Mouse (Mus musculus): ENCODE measurements around the gene Sema3b. TPM values are rescaled to one million over a fixed set of nuclear protein-coding genes. Genes with fewer than 3 reads are reported as not detected.
A peak's percentile ranks its signal among the peaks of the same experiment; 100 is the strongest.
"Not testable (repeated sequence)": the region's sequence is repeated elsewhere in the genome, so short reads cannot be mapped to it uniquely, and the experiment has no call there.

The Sema3b gene
- total RNA-seq, 2 experiments from 2014 or later = 20.4 to 22.9 TPM

GRCm38 (mm10) chr9:107590058-107590772, 18.8 kb downstream of the Sema3b start:
- peak; percentile 67 to 73 for DNase-seq

- peak in 1 of 2 experiments; percentile 48 for DNase-seq
Observed at GRCm38 (mm10) chr9:107587833-107588639, 21.0 kb downstream of the Sema3b start.

- peak; percentile 99 for DNase-seq
Observed at GRCm38 (mm10) chr9:107586974-107587832, 21.8 kb downstream of the Sema3b start, which contains the start of gene Ifrd2. Ifrd2 (plus strand) TSS chr9:107587642.

GRCm38 (mm10) chr9:107586504-107586903, 22.5 kb downstream of the Sema3b start:
- DNase-seq = no peak

DNA sequence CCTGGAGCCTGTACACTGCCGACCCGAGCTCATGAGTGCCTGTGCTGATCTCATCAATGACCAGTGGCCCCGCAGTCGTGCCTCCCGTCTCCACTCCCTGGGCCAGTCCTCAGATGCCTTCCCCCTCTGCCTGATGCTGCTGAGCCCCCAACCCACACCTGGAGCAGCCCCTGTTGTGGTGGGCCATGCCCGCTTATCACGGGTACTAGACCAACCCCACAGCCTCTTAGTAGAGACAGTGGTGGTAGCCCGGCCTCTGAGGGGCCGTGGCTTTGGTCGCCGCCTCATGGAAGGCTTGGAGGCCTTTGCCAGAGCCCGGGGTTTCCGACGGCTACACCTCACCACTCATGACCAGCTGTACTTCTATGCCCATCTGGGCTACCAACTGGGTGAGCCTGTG, 25.9 kb downstream of the Sema3b start:
- no peak for DNase-seq

DNA sequence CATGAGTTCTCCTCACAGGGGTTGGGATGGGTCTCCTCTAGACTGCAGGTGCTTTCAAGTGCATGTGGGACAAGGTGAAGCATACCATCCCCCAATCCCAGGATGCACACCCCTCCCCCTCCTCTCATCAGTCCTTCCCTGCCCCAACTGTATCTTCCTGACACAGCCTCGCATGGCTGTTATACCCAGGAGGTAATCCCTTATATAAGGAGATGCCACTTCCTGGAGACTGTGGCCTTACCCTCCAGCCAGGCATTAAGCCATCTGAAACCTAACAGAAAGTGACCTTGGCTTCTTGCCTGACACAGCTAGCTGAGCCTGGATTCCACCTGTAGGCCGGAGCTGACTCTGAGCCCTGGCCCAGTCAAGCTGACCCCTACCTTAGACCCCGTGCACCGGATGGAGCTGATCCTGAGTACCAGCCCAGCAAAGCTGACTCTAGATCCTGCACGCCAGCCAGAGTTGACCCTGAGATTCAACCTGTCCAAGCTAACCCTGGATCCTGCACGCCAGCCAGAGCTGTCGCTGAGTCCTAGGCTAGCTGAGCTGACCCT, 26.4 kb downstream of the Sema3b start:
- no peak for DNase-seq

DNA sequence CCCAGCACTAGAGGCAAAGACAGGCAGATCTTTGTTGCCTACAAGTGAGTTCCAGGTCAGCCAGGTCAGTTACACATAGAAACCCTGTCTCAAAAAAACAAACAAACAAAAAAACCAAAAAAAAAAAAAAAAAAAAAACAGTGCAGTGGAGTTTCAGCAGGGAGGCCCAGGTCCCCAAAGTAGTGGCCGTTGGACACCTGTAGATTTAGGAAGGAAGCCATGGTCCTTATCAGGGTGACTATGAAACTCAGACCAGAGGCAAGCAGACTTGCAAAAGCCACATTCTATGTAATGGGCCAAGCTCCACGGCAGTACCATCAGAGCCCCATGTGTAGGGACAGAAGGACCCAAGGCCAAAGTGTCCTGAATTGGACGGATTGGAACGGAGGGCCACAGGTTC, 27.4 kb downstream of the Sema3b start:
- DNase-seq = no peak

GRCm38 (mm10) chr9:107580501-107581317, 28.3 kb downstream of the Sema3b start, which contains the start of gene Hyal3:
Hyal3 (plus strand) TSS chr9:107580818.
- DNase-seq = peak; percentile 93 to 96

- no peak for DNase-seq
Observed at GRCm38 (mm10) chr9:107579023-107579900, 29.8 kb downstream of the Sema3b start.

DNA sequence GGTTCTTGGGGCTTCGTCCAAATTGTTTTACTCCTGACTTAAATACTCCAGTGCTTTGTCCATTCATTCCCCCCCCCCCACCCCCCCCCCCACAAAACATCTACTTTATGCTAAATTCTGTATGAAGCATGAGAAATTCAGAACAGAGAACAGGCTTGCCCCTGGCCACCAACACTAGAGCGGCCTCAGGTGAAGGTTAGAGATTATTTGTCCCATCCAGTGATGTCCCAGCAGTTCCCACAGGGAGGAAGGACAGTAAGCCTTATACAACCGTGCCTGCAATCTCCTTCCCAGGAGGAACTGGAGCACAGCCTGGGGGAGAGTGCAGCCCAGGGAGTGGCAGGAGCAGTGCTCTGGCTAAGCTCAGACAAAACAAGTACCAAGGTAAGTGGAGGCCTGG, 30.4 kb downstream of the Sema3b start, which contains the start of gene Naa80:
Naa80 (plus strand) TSS at position 301 of the 400 bp plus-strand sequence.
- no peak for DNase-seq

DNA sequence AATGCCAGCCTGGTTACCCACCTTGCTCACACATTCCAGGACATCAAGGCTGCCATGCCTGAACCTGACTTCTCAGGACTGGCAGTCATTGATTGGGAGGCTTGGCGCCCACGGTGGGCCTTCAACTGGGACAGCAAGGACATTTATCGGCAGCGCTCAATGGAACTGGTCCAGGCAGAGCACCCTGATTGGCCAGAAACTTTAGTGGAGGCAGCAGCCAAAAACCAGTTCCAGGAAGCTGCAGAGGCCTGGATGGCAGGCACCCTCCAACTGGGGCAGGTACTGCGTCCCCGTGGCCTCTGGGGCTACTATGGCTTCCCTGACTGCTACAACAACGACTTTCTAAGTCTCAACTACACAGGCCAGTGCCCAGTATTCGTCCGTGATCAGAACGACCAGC, 31.2 kb downstream of the Sema3b start:
- DNase-seq = no peak

DNA sequence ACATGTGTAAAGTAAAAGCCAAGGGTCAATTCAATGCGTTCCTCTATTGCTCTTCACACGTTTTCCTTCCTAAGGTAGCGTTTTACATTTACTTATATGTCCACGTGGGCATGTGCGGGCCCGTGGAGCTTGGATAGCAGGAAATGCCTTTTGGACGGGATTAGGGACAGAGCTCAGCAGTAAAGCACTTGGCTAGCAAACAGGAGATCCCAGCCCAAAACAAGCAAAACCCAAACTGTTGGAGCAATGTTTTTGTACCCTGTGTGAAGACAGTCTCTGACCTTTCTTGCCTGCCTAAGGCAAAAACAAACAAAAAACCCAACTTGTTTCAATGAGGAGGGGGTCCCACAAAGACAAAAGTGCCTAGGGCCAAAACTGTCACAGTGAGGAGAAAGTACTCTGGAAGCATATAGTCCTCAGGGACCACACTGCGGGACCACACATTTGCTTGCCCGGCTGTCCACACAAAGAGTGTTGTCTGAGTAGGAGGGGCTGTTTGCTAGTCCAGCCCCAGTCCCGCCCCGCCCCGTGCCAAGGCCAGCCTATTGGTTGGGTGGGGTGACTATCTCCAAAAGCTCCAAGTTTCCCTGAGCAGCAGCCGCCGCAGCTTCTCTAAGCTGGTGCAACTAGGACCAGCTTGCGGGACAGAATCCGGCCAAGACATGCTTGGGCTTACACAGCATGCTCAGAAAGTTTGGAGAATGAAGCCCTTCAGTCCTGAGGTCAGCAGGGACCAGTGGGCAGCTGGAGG, 32.5 kb downstream of the Sema3b start, which contains the start of gene Hyal1:
Hyal1 (plus strand) TSS at position 571 of the 751 bp plus-strand sequence.
- DNase-seq = peak; percentile 88 to 89

DNA sequence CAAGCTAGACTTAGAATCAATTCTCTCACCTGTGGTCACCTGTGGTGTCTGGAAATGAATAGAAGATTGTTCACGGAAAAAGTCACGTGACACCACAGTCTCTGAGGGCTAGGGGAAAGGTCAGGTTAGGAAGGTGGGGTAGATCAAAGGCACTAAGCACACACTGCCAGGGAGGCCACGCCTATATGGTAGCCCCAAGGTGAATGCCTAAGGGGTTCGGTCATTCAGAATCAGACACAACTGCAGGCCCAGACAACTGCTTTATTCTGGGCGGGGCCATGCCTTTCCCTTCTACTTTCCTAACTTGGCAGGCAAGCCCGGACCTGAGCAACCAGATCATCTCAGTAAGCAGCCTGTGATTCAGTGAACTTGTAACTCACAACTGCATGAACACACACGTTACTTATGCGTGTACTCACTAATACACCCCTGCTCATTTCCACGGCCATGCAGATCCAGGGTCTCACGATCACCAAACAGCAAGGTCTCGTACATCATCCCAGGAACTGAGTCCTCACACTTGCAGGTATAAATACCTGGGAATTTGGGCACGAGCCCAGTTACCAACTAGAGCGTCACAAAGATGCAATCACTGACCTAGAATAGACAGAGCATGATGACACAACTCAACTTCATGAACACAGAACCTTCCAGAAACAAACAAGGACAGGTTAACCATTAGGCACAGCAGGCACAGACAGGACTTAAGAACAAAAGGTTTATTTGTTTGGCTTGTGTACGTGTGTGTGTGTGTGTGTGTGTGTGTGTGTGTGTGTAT, 33.3 kb downstream of the Sema3b start:
- no peak for DNase-seq

GRCm38 (mm10) chr9:107573774-107574173, 35.3 kb downstream of the Sema3b start:
- DNase-seq = not testable (repeated sequence)

DNA sequence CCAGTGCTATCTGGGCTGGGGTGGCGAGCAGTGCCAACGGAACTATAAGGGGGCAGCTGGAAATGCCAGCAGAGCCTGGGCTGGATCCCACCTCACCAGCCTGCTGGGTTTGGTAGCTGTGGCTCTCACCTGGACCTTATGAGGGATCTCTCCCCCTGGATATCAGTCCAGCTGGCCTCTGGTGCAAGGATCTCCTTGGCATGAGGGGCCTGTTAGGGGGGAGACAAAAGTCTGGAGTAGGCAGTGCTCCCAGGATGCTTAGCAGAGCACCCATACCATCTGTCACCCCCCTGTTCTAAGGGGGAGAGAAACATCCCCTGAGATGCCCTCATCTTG, 36.7 kb downstream of the Sema3b start:
- no peak for DNase-seq

- peak in 1 of 2 experiments; percentile 78 for DNase-seq
Observed at GRCm38 (mm10) chr9:107571534-107572326, 37.3 kb downstream of the Sema3b start.

DNA sequence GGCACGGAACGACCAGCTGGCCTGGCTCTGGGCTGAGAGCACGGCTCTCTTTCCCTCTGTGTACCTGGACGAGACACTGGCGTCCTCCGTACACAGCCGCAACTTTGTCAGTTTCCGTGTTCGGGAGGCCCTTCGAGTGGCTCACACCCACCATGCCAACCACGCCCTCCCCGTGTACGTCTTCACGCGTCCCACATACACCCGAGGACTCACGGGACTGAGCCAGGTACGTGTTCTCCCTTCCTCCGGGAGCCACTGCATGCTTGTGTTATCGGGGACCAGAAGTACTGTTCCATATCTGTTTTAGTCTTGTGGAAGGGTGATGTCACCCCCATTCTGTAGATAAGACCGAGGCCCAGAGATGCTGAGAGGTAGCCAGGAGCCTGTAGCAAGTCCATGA, 38.2 kb downstream of the Sema3b start:
- no peak for DNase-seq

All from heart, adult 18-20 months (tissue).